8 mouse cellular contexts compared by ENCODE assay signal in the genomic region with DNA sequence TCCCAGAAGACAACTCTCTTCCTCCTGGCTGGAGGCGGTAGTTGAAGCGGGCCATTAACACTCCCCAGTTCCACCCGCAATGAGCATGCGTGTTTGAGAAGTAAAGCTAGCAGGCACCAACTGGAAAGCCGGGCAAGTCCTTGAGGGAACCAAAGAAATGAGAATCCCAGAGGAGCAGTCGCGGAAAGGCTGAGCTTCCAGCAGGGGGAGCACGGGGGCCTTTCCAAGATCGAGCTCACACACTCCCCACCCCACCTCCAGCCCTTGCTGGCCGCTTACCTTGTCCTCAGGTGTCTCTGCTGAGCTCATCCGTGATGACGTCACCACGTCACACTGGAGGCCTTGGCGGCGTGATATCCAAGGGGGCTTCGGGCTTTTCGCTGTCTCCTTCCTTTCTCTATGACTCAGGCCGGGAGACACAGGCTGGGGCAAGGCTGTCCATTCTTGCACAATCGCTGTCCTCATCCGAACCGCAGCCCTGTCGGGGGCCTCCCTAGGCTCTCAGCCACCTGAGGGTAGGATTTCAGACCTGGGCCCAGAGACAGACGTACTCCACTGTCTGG. TPM values are rescaled to one million over a fixed set of nuclear protein-coding genes. Genes with fewer than 3 reads are reported as not detected.
DNase-seq lines count a peak whose midpoint lies in the region; ATAC-seq and TF ChIP-seq lines count a peak whose summit lies in the region.

A gene (minus strand): TSS at position 381 of the 563 bp plus-strand sequence.

- no peaks in the 10 kb centered on the region for H3K36me3 ChIP-seq in ES-E14 (ENCODE audit: control insufficient read depth, insufficient read depth, low read length, poor library complexity, severe bottlenecking)
- no peaks in the 10 kb centered on the region for H3K36me3 ChIP-seq in forebrain, embryonic 11.5 days (ENCODE audit: control insufficient read depth, insufficient read depth, low read length)
- H3K36me3 ChIP-seq in heart, embryonic 15.5 days: no peaks in the 10 kb centered on the region
- H3K36me3 ChIP-seq in liver, postnatal 0 days (replicated peaks; ENCODE audit: insufficient read depth, low read length): no peaks in the 10 kb centered on the region
- no peaks in the 10 kb centered on the region for H3K36me3 ChIP-seq in neural tube, embryonic 13.5 days
- H3K36me3 ChIP-seq in thymus, adult 2 months (ENCODE audit: control insufficient read depth, insufficient read depth, low read length): no peaks in the 10 kb centered on the region

- H3K4me1 ChIP-seq in ES-E14 (ENCODE audit: control insufficient read depth in 2 of 2, insufficient read depth in 2 of 2, low read length in 2 of 2, poor library complexity in 1 of 2): peaks cover 6 to 35% of the 10 kb centered on the region in 2 experiments
- H3K4me1 ChIP-seq in forebrain, embryonic 11.5 days (replicated peaks; ENCODE audit: control insufficient read depth, insufficient read depth, low read length): peaks cover 5% of the 10 kb centered on the region; the same call in 1 of the 2 replicates
- H3K4me1 ChIP-seq in heart, embryonic 15.5 days (replicated peaks): peaks cover 31% of the 10 kb centered on the region
- peaks cover 28% of the 10 kb centered on the region for H3K4me1 ChIP-seq in liver, postnatal 0 days (ENCODE audit: insufficient read depth)
- H3K4me1 ChIP-seq in neural tube, embryonic 13.5 days (replicated peaks): peaks cover 24% of the 10 kb centered on the region
- peaks cover 14% of the 10 kb centered on the region for H3K4me1 ChIP-seq in thymus, adult 2 months (replicated peaks; ENCODE audit: control insufficient read depth, insufficient read depth, low read length)

- TF ChIP-seq CTCF in liver, postnatal 0 days (IDR thresholded peaks at IDR 0.05; ENCODE audit: low read depth): peak; percentile 72
- peak; percentile 65; the same call in 1 of the 2 replicates for TF ChIP-seq CTCF in thymus, adult 2 months (IDR thresholded peaks at IDR 0.05; ENCODE audit: borderline replicate concordance, control insufficient read depth, extremely low read depth, insufficient read depth, low read length, poor library complexity)

- TF ChIP-seq EP300 in liver, postnatal 0 days (IDR thresholded peaks at IDR 0.05; ENCODE audit: low read depth): no peak

- H3K27me3 ChIP-seq in forebrain, embryonic 11.5 days (ENCODE audit: control insufficient read depth, insufficient read depth, low read length): no peaks in the 10 kb centered on the region
- H3K27me3 ChIP-seq in heart, embryonic 15.5 days: no peaks in the 10 kb centered on the region
- no peaks in the 10 kb centered on the region for H3K27me3 ChIP-seq in liver, postnatal 0 days (ENCODE audit: insufficient read depth, low read length)
- no peaks in the 10 kb centered on the region for H3K27me3 ChIP-seq in neural tube, embryonic 13.5 days
- H3K27me3 ChIP-seq in thymus, adult 2 months (ENCODE audit: control insufficient read depth, insufficient read depth, low read length): no peaks in the 10 kb centered on the region

- H3K4me3 ChIP-seq in ES-E14 (ENCODE audit: insufficient read depth in 1 of 2, low read depth in 1 of 2, low read length in 2 of 2, poor library complexity in 1 of 2, severe bottlenecking in 1 of 2): peak within 1 kb of the TSS; percentile 31 to 61
- H3K4me3 ChIP-seq in forebrain, embryonic 11.5 days (ENCODE audit: low read depth, low read length): peak within 1 kb of the TSS; percentile 16; the same call in 1 of the 2 replicates
- H3K4me3 ChIP-seq in heart, embryonic 15.5 days: peak within 1 kb of the TSS; percentile 38
- H3K4me3 ChIP-seq in liver, postnatal 0 days (ENCODE audit: low read depth, low read length): peak within 1 kb of the TSS; percentile 40
- peak within 1 kb of the TSS; percentile 34 for H3K4me3 ChIP-seq in neural tube, embryonic 13.5 days
- H3K4me3 ChIP-seq in thymus, adult 2 months (ENCODE audit: control insufficient read depth, insufficient read depth, low read length): peak within 1 kb of the TSS; percentile 5; the same call in 1 of the 2 replicates

- no peaks in the 10 kb centered on the region for H3K9me3 ChIP-seq in ES-E14 (ENCODE audit: control insufficient read depth, insufficient read depth, low read depth, low read length)
- no peaks in the 10 kb centered on the region for H3K9me3 ChIP-seq in forebrain, embryonic 11.5 days (ENCODE audit: control insufficient read depth, low read length)
- H3K9me3 ChIP-seq in heart, embryonic 15.5 days (replicated peaks): no peaks in the 10 kb centered on the region
- H3K9me3 ChIP-seq in liver, postnatal 0 days (ENCODE audit: low read length): no peaks in the 10 kb centered on the region
- H3K9me3 ChIP-seq in neural tube, embryonic 13.5 days: no peaks in the 10 kb centered on the region

- no peak for TF ChIP-seq POLR2A in thymus, adult 2 months (IDR thresholded peaks at IDR 0.05; ENCODE audit: control insufficient read depth, extremely low read depth, insufficient read depth, low read length, poor library complexity)

- H3K9ac ChIP-seq in ES-E14 (ENCODE audit: insufficient read depth, low read depth, low read length, poor library complexity, severe bottlenecking): peak within 1 kb of the TSS; percentile 45; the same call in 1 of the 2 replicates
- peak within 1 kb of the TSS; percentile 32 for H3K9ac ChIP-seq in forebrain, embryonic 11.5 days (ENCODE audit: low read length)
- peak within 1 kb of the TSS; percentile 39; the same call in 1 of the 2 replicates for H3K9ac ChIP-seq in heart, embryonic 15.5 days
- peak within 1 kb of the TSS; percentile 48 for H3K9ac ChIP-seq in liver, postnatal 0 days (replicated peaks)
- H3K9ac ChIP-seq in neural tube, embryonic 13.5 days: peak within 1 kb of the TSS; percentile 74

- DNase-seq in ES-E14 (ENCODE audit: low read depth, low spot score): peak; percentile 81
- DNase-seq in c-Kit-positive CD71-positive TER-119-negative erythroid progenitor cells, embryonic 14.5 days (ENCODE audit: low read depth): peak; percentile 36
- DNase-seq in forebrain, embryonic 11.5 days (ENCODE audit: low spot score): peak; percentile 87
- peak; percentile 80 to 83 for DNase-seq in kidney, postnatal 25 days
- peak; percentile 75 for DNase-seq in liver, postnatal 0 days
- peak; percentile 63 for DNase-seq in thymus, adult 2 months

- WGBS in forebrain, embryonic 11.5 days: 3% methylated on average over 23 of the region's 23 CpGs
- 3% methylated on average over 23 of the region's 23 CpGs for WGBS in heart, embryonic 15.5 days
- 2% methylated on average over 22 of the region's 23 CpGs for WGBS in liver, postnatal 0 days (ENCODE audit: insufficient replicate concordance)
- 2% methylated on average over 23 of the region's 23 CpGs for WGBS in neural tube, embryonic 13.5 days
- 8% methylated on average over 23 of the region's 23 CpGs for WGBS in thymus, adult 2 months

- H3K4me2 ChIP-seq in forebrain, embryonic 11.5 days (ENCODE audit: low read depth, low read length, severe bottlenecking): peak within 1 kb of the TSS; percentile 48
- peak within 1 kb of the TSS; percentile 70 for H3K4me2 ChIP-seq in heart, embryonic 15.5 days
- H3K4me2 ChIP-seq in liver, postnatal 0 days (ENCODE audit: low read depth, low read length): peak within 1 kb of the TSS; percentile 70
- peak within 1 kb of the TSS; percentile 62 for H3K4me2 ChIP-seq in neural tube, embryonic 13.5 days

- in situ Hi-C loops in ES-E14 (cut with MboI; ENCODE audit: low sequenced_read_pairs in 2 of 2, unreplicated experiment in 2 of 2): no loop called here

- peak; percentile 49; the same call in 1 of the 2 replicates for ATAC-seq in forebrain, embryonic 11.5 days (replicated peaks; ENCODE audit: low FRiP score)
- ATAC-seq in heart, embryonic 15.5 days (replicated peaks; ENCODE audit: insufficient number of reproducible peaks, insufficient read depth, low FRiP score, low read depth): peak; percentile 36
- ATAC-seq in liver, postnatal 0 days: peak; percentile 52
- ATAC-seq in neural tube, embryonic 13.5 days (ENCODE audit: low read depth): peak; percentile 37

- H3K27ac ChIP-seq in ES-E14 (ENCODE audit: insufficient read depth, low read depth, low read length, poor library complexity, severe bottlenecking): peak within 1 kb of the TSS; percentile 69
- H3K27ac ChIP-seq in forebrain, embryonic 11.5 days (ENCODE audit: low read depth, low read length): no peak within 1 kb of the TSS
- no peak within 1 kb of the TSS for H3K27ac ChIP-seq in heart, embryonic 15.5 days
- peak within 1 kb of the TSS; percentile 75 for H3K27ac ChIP-seq in liver, postnatal 0 days (ENCODE audit: low read depth)
- no peak within 1 kb of the TSS for H3K27ac ChIP-seq in neural tube, embryonic 13.5 days (replicated peaks)
- H3K27ac ChIP-seq in thymus, adult 2 months (ENCODE audit: control insufficient read depth, insufficient read depth, low read length): peak within 1 kb of the TSS; percentile 42; the same call in 1 of the 2 replicates

TF ChIP-seq in ES-E14, 5 proteins besides CTCF, POLR2A, EP300 and RAD21:
- TF ChIP-seq CHD2 (IDR thresholded peaks at IDR 0.05; ENCODE audit: low read depth, low read length) (no peak), ZC3H11A (IDR thresholded peaks at IDR 0.05; ENCODE audit: borderline replicate concordance, low read depth, low read length) (no peak), MAFK (IDR thresholded peaks at IDR 0.05; ENCODE audit: insufficient read depth, low read depth, low read length) (no peak), ZNF384 (IDR thresholded peaks at IDR 0.05; ENCODE audit: low read depth, low read length) (no peak), HCFC1 (IDR thresholded peaks at IDR 0.05; ENCODE audit: borderline replicate concordance, insufficient read depth, low read length) (no peak)

RNA-seq across cellular contexts. Expression of the gene that starts here (rescaled TPM):
- 25.5 and 30.3 TPM in 2 replicates for total RNA-seq in ES-E14 (2012; rRNA removed)
- polyA plus RNA-seq in forebrain, embryonic 11.5 days (2014; fragmentation: Nextera tagmentation; extraction: Ambion mirVana): 4.2 and 5.5 TPM in 2 replicates
- polyA plus RNA-seq in heart, embryonic 15.5 days (2015; fragmentation: Nextera tagmentation; extraction: Ambion mirVana): 2.6 and 4.4 TPM in 2 replicates
- 1.4 and 1.7 TPM in 2 replicates for polyA plus RNA-seq in liver, postnatal 0 days (2015; fragmentation: Nextera tagmentation; extraction: Ambion mirVana)
- polyA plus RNA-seq in neural tube, embryonic 13.5 days (2015; fragmentation: Nextera tagmentation; extraction: Ambion mirVana): 2.4 and 2.7 TPM in 2 replicates
- polyA plus RNA-seq in thymus, adult 2 months (2012; rRNA removed): 10.1 and 12.3 TPM in 2 replicates

Comparison
In these comparisons a context has a peak if more than half of its experiments do, and no peak if none do; other contexts are left out.
1. DNase-seq: peak in every context shown above with its lines; median percentile 87 in forebrain, embryonic 11.5 days; 82 in kidney, postnatal 25 days; 81 in ES-E14; 75 in liver, postnatal 0 days; 63 in thymus, adult 2 months; 36 in c-Kit-positive CD71-positive TER-119-negative erythroid progenitor cells, embryonic 14.5 days.
2. H3K27ac ChIP-seq: peak in ES-E14 (single experiment), liver, postnatal 0 days (single experiment) and thymus, adult 2 months (single experiment); none in forebrain, embryonic 11.5 days (single experiment), heart, embryonic 15.5 days (single experiment) and neural tube, embryonic 13.5 days (single experiment).
3. Peak in every context shown above with its lines, with median percentiles within 50 percentile points of each other: H3K4me3 ChIP-seq, H3K9ac ChIP-seq, ATAC-seq and H3K4me2 ChIP-seq.